Comparison of ENCODE assay signal across 26 mouse cellular contexts in genomic region chr4:154442645-154443304, GRCm38 (mm10).
DNase-seq lines count a peak whose midpoint lies in the region; ATAC-seq and TF ChIP-seq lines count a peak whose summit lies in the region.
"Had no signal": no experiment of that assay in that cellular context is flagged by ENCODE, and none has a peak within 500 bp of the region (broad histone marks: within the 10 kb centered on the region; RNA-seq: fewer than 3 reads in every experiment).

No protein-coding gene starts in this region.

- peak; percentile 33 to 38 for DNase-seq in heart, adult 18-20 months
- DNase-seq in heart, adult 8-10 months (ENCODE audit: low spot score): no peak
- no peak for DNase-seq in lung, embryonic 14.5 days
- no peak for DNase-seq in lung, postnatal 10 days
- peak; percentile 88 for DNase-seq in heart, embryonic 10.5 days (ENCODE audit: low spot score)
- DNase-seq in layer of hippocampus, postnatal 10 days (ENCODE audit: low spot score in 2 of 2): no peak
- no peak for DNase-seq in adrenal gland, postnatal 10 days
- DNase-seq: adrenal gland, postnatal 36 days; cerebellum, adult 9-11 months; kidney, adult 9 months; kidney, postnatal 25 days; layer of hippocampus, postnatal 36 days; lung, adult 2 months; lung, postnatal 36 days; spleen, adult 18-20 months had no signal

- no peaks in the 10 kb centered on the region for H3K9me3 ChIP-seq in lung, embryonic 14.5 days (ENCODE audit: low read depth, low read length)
- no peaks in the 10 kb centered on the region for H3K9me3 ChIP-seq in heart, embryonic 10.5 days
- no peaks in the 10 kb centered on the region for H3K9me3 ChIP-seq in heart, embryonic 16.5 days (replicated peaks; ENCODE audit: control insufficient read depth, low read length)
- H3K9me3 ChIP-seq: embryonic facial prominence, embryonic 12.5 days; forebrain, embryonic 12.5 days; intestine, embryonic 15.5 days; megakaryocyte, embryonic 14.5 days; midbrain, embryonic 13.5 days; neural tube, embryonic 13.5 days had no signal

- no peak overlapping the region for H3K4me3 ChIP-seq in lung, embryonic 14.5 days (ENCODE audit: low read depth, low read length)
- H3K4me3 ChIP-seq in heart, embryonic 10.5 days: no peak overlapping the region
- no peak overlapping the region for H3K4me3 ChIP-seq in heart, embryonic 16.5 days (ENCODE audit: low read length)
- H3K4me3 ChIP-seq: embryonic facial prominence, embryonic 12.5 days; forebrain, embryonic 12.5 days; intestine, embryonic 15.5 days; layer of hippocampus, adult 2 months; megakaryocyte, embryonic 14.5 days; midbrain, embryonic 13.5 days; myocyte; neural tube, embryonic 13.5 days had no signal

- 19% methylated on average over 9 of the region's 9 CpGs for WGBS in lung, embryonic 14.5 days
- 19% methylated on average over 9 of the region's 9 CpGs for WGBS in heart, embryonic 10.5 days
- 19% methylated on average over 9 of the region's 9 CpGs for WGBS in heart, embryonic 16.5 days

- no peak overlapping the region for H3K27ac ChIP-seq in lung, embryonic 14.5 days (ENCODE audit: low read depth)
- H3K27ac ChIP-seq in heart, embryonic 10.5 days: peak overlapping the region; percentile 84
- peak overlapping the region; percentile 92 for H3K27ac ChIP-seq in heart, embryonic 16.5 days (ENCODE audit: low read length)
- H3K27ac ChIP-seq: embryonic facial prominence, embryonic 12.5 days; forebrain, embryonic 12.5 days; hindbrain, embryonic 14.5 days; intestine, embryonic 15.5 days; layer of hippocampus, adult 2 months; midbrain, embryonic 13.5 days; neural tube, embryonic 13.5 days had no signal

- ATAC-seq in lung, embryonic 14.5 days (ENCODE audit: insufficient read depth): no peak
- peak; percentile 83 for ATAC-seq in heart, embryonic 16.5 days (replicated peaks; ENCODE audit: extremely low read depth, insufficient read depth, low FRiP score)
- ATAC-seq: CD4-positive, CD25-positive, alpha-beta regulatory T cell, adult 4 months; intestine, embryonic 15.5 days; midbrain, embryonic 13.5 days had no signal

- TF ChIP-seq CTCF in lung, embryonic 14.5 days (IDR thresholded peaks at IDR 0.05; ENCODE audit: low read depth): no peak

- peaks cover 7% of the 10 kb centered on the region; the same call in 1 of the 2 replicates for H3K27me3 ChIP-seq in lung, embryonic 14.5 days (ENCODE audit: insufficient read depth, low read length)
- peaks cover 68% of the 10 kb centered on the region for H3K27me3 ChIP-seq in heart, embryonic 10.5 days (ENCODE audit: insufficient read depth, poor library complexity, severe bottlenecking)
- H3K27me3 ChIP-seq in heart, embryonic 16.5 days (ENCODE audit: control insufficient read depth, insufficient read depth, low read length): no peaks in the 10 kb centered on the region
- H3K27me3 ChIP-seq: intestine, embryonic 15.5 days had no signal

- H3K36me3 ChIP-seq in lung, embryonic 14.5 days (ENCODE audit: insufficient read depth): no peaks in the 10 kb centered on the region
- no peaks in the 10 kb centered on the region for H3K36me3 ChIP-seq in heart, embryonic 10.5 days
- H3K36me3 ChIP-seq in heart, embryonic 16.5 days (ENCODE audit: control insufficient read depth, insufficient read depth): no peaks in the 10 kb centered on the region
- H3K36me3 ChIP-seq: embryonic facial prominence, embryonic 12.5 days; forebrain, embryonic 12.5 days; intestine, embryonic 15.5 days; midbrain, embryonic 13.5 days; neural tube, embryonic 13.5 days had no signal

- no peaks in the 10 kb centered on the region; the same call in 1 of the 2 replicates for H3K4me1 ChIP-seq in lung, embryonic 14.5 days (ENCODE audit: insufficient read depth)
- peaks cover 73% of the 10 kb centered on the region for H3K4me1 ChIP-seq in heart, embryonic 10.5 days
- peaks cover 34% of the 10 kb centered on the region for H3K4me1 ChIP-seq in heart, embryonic 16.5 days (ENCODE audit: control insufficient read depth, insufficient read depth, low read length)
- H3K4me1 ChIP-seq: megakaryocyte, embryonic 14.5 days had no signal

- H3K4me2 ChIP-seq in lung, embryonic 14.5 days: no peak overlapping the region
- H3K4me2 ChIP-seq in heart, embryonic 16.5 days (ENCODE audit: low read depth, low read length): peak overlapping the region; percentile 4; the same call in 1 of the 2 replicates
- H3K4me2 ChIP-seq: embryonic facial prominence, embryonic 12.5 days; forebrain, embryonic 12.5 days; hindbrain, embryonic 14.5 days; intestine, embryonic 15.5 days; midbrain, embryonic 13.5 days; neural tube, embryonic 13.5 days had no signal

- H3K9ac ChIP-seq in lung, embryonic 14.5 days: 0 out of 2 replicates have a peak overlapping the region, but pooled peaks have one; percentile 5
- no peak overlapping the region; the same call in 1 of the 2 replicates for H3K9ac ChIP-seq in heart, embryonic 16.5 days (ENCODE audit: low read length)
- H3K9ac ChIP-seq: embryonic facial prominence, embryonic 12.5 days; forebrain, embryonic 12.5 days; hindbrain, embryonic 14.5 days; intestine, embryonic 15.5 days; midbrain, embryonic 13.5 days; neural tube, embryonic 13.5 days had no signal

Comparison
In these comparisons a context has a peak if more than half of its experiments do, and no peak if none do; other contexts are left out.
1. DNase-seq: peak in heart, adult 18-20 months (2 of 2) and heart, embryonic 10.5 days (single experiment); none in heart, adult 8-10 months (single experiment), lung, embryonic 14.5 days (single experiment), lung, postnatal 10 days (single experiment), layer of hippocampus, postnatal 10 days (0 of 2) and adrenal gland, postnatal 10 days (single experiment).